Mouse (Mus musculus) inflammation-experienced regulatory T-cells (primary cell): ENCODE measurements around the gene Vps13d. TPM values are rescaled to one million over a fixed set of nuclear protein-coding genes. Genes with fewer than 3 reads are reported as not detected.

Source experiments
- polyA plus RNA-seq, 2 experiments: library from polyadenylated mRNA; unstranded; fragments of 100-300 nt; shearing (Covaris generic); gene quantifications; one replicate each; pipeline ENCODE4 v1.2.1; 2017

Vps13d gene
- 1 to 10 TPM; 4.2 to 5.1 TPM for polyA plus RNA-seq

DNA sequence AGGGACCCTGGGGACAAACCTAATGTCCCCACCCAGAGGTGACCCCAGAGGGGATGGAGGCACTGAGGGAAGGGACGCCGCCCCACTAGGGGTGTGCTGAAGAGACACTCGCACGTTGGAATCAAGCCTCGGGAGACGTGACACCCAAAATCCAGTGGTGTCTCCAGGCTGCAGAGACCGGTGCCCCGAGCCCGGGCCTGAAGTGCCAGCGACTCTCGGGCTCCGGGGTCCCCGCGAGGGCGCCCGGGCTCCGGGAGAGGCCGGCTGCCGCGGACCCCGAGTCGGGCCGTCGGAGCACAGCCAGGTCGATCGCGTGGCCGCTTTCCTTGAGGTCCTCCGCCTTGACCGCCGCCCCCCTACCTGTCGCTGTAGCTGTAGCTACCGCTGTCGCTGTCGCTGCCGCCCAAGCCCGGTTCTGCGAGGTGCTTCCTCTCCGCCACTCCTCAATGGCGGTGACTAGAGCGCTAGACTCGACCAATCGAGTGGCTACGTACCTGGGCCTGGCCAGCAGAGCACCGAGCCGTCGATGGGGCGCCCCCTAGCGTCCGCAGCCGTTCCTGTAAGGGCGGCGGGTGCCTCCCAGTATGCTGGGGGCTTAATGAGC lies at the start of gene Vps13d:
Vps13d (minus strand) TSS at position 447 of the 604 bp plus-strand sequence.

Other genes with a start within 250 kb of the Vps13d start
- gene Tnfrsf1b, start 51.9 kb upstream of the Vps13d start, polyA plus RNA-seq: 100 to 1,000 TPM; 105 to 459 TPM
- gene Tnfrsf8, start 120.2 kb upstream of the Vps13d start, polyA plus RNA-seq: 10 to 100 TPM in 1 of 2 experiments, under 1 TPM in 1; 0.13 to 11.9 TPM